Mouse (Mus musculus): Measurements from ENCODE around the gene Bach1.

- no peak for TF ChIP-seq CTCF (IDR thresholded peaks at IDR 0.05; ENCODE audit: low read depth, low read length)
- no peak for TF ChIP-seq POLR2A (IDR thresholded peaks at IDR 0.05; ENCODE audit: extremely low read depth, insufficient read depth, low read length)
Observed at GRCm38 (mm10) chr16:87663890-87664289, 34.9 kb upstream of the Bach1 start.
